Mouse (Mus musculus) intestine, postnatal 0 days (tissue): ENCODE data around the gene Adamts9. TPM values are rescaled to one million over a fixed set of nuclear protein-coding genes. Genes with fewer than 3 reads are reported as not detected.

ENCODE experiments used
- ATAC-seq: fragments of 200-750 bp; cut with Nextera tagmentation; 2 replicates; pipeline ENCODE4 v1.8.0; 2017; ENCODE audit warnings: mild to moderate bottlenecking, moderate TSS enrichment, moderate library complexity
- H3K27ac ChIP-seq: fragments of 300-500 bp; sonication (generic); 2 replicates; pipeline ENCODE4 v1.5.1; 2014; ENCODE audit warnings: mild to moderate bottlenecking, low read depth, low read length, moderate library complexity
- H3K27me3 ChIP-seq: fragments of 300-500 bp; sonication (generic); replicated peaks from 2 replicates; pipeline ENCODE4 v1.6.1; 2014; ENCODE audit warnings: low read length, mixed read lengths; ENCODE audit not compliant: control insufficient read depth, insufficient read depth
- H3K36me3 ChIP-seq: fragments of 300-500 bp; sonication (generic); 2 replicates; pipeline ENCODE4 v1.6.1; 2014; ENCODE audit warnings: mild to moderate bottlenecking, moderate library complexity; ENCODE audit not compliant: control insufficient read depth, insufficient read depth
- H3K4me1 ChIP-seq: fragments of 300-500 bp; sonication (generic); replicated peaks from 2 replicates; pipeline ENCODE4 v1.6.1; 2014; ENCODE audit warnings: antibody characterized with exemption, low read length, mixed read lengths; ENCODE audit not compliant: control insufficient read depth, insufficient read depth
- H3K4me2 ChIP-seq: fragments of 300-500 bp; sonication (generic); replicated peaks from 2 replicates; pipeline ENCODE4 v1.6.1; 2014; ENCODE audit warnings: low read depth, mild to moderate bottlenecking, moderate library complexity
- H3K4me3 ChIP-seq: fragments of 300-500 bp; sonication (generic); 2 replicates; pipeline ENCODE4 v1.5.1; 2014; ENCODE audit warnings: low read depth, low read length
- H3K9ac ChIP-seq: fragments of 300-500 bp; sonication (generic); 2 replicates; pipeline ENCODE4 v1.6.1; 2014; ENCODE audit warnings: mild to moderate bottlenecking, low read depth, low read length
- H3K9me3 ChIP-seq: fragments of 300-500 bp; sonication (generic); 2 replicates; pipeline ENCODE4 v1.6.1; 2016; ENCODE audit warnings: mixed run types; ENCODE audit not compliant: control insufficient read depth
- CTCF ChIP-seq: sonication (generic); IDR thresholded peaks from 2 replicates; pipeline ENCODE4 v1.5.1; 2016; ENCODE audit warnings: low read depth, mild to moderate bottlenecking, control low read depth, antibody characterized with exemption, moderate library complexity
- WGBS: fragments of 180-500 bp; shearing (Covaris S2); extraction: QIAGEN DNeasy Blood & Tissue Kit; methylation state at CpG from one replicate; pipeline ENCODE4 v1.1.7; 2014; 5-methylcytosine and 5-hydroxymethylcytosine counted together
- polyA plus RNA-seq: library from polyadenylated mRNA; unstranded; fragments of >200 nt; fragmentation: Nextera tagmentation; extraction: Ambion mirVana; gene quantifications from 2 replicates; pipeline ENCODE4 v1.2.1, GENCODE M21; 2015

The Adamts9 gene
- polyA plus RNA-seq: 2.2 and 3.2 TPM in 2 replicates

- H3K27me3 ChIP-seq: peaks cover 33% of the 10 kb centered on the region
- H3K4me1 ChIP-seq: no peaks in the 10 kb centered on the region
- H3K9ac ChIP-seq: peak within 1 kb of the TSS; percentile 53
- H3K4me2 ChIP-seq: peak within 1 kb of the TSS; percentile 72
- no peaks in the 10 kb centered on the region for H3K36me3 ChIP-seq
- TF ChIP-seq CTCF: peak; percentile 48
- H3K9me3 ChIP-seq: no peaks in the 10 kb centered on the region
- H3K4me3 ChIP-seq: peak within 1 kb of the TSS; percentile 66
- peak within 1 kb of the TSS; percentile 58 for H3K27ac ChIP-seq
- WGBS: under 1% methylated on average over 45 of the region's 68 CpGs
- ATAC-seq: peak; percentile 54
Measured at GRCm38 (mm10) chr6:92943057-92943781, at the start of gene Adamts9. Adamts9 (minus strand) TSS chr6:92943492.

GRCm38 (mm10) chr6:92991616-92992015, 48.3 kb upstream of the Adamts9 start:
- Histone ChIP-seq H3K9ac (no peak overlapping the region), H3K27ac (no peak overlapping the region), H3K4me2 (no peak overlapping the region), H3K4me3 (no peak overlapping the region), H3K36me3 (no peaks in the 10 kb centered on the region), H3K4me1 (no peaks in the 10 kb centered on the region), H3K9me3 (no peaks in the 10 kb centered on the region), H3K27me3 (no peaks in the 10 kb centered on the region)
- 12% methylated on average over 1 of the region's 1 CpGs for WGBS
- TF ChIP-seq CTCF: no peak
- no peak for ATAC-seq

- Histone ChIP-seq H3K9me3 (no peaks in the 10 kb centered on the region), H3K4me2 (no peak overlapping the region), H3K4me3 (no peak overlapping the region), H3K9ac (no peak overlapping the region), H3K4me1 (no peaks in the 10 kb centered on the region), H3K36me3 (no peaks in the 10 kb centered on the region), H3K27ac (no peak overlapping the region), H3K27me3 (no peaks in the 10 kb centered on the region)
- ATAC-seq: no peak
- no peak for TF ChIP-seq CTCF
- 83% methylated on average over 10 of the region's 10 CpGs for WGBS
Measured at GRCm38 (mm10) chr6:92988620-92988998, 45.3 kb upstream of the Adamts9 start.

GRCm38 (mm10) chr6:92987846-92988619, 44.7 kb upstream of the Adamts9 start:
- Histone ChIP-seq H3K36me3 (no peaks in the 10 kb centered on the region), H3K27me3 (no peaks in the 10 kb centered on the region), H3K4me2 (no peak overlapping the region), H3K27ac (no peak overlapping the region), H3K9ac (no peak overlapping the region), H3K9me3 (no peaks in the 10 kb centered on the region), H3K4me3 (no peak overlapping the region), H3K4me1 (no peaks in the 10 kb centered on the region)
- 68% methylated on average over 14 of the region's 14 CpGs for WGBS
- ATAC-seq: no peak
- no peak for TF ChIP-seq CTCF

- Histone ChIP-seq H3K27me3 (no peaks in the 10 kb centered on the region), H3K4me2 (no peak overlapping the region), H3K9me3 (no peaks in the 10 kb centered on the region), H3K9ac (no peak overlapping the region), H3K36me3 (no peaks in the 10 kb centered on the region), H3K4me1 (no peaks in the 10 kb centered on the region), H3K27ac (no peak overlapping the region), H3K4me3 (no peak overlapping the region)
- no peak for TF ChIP-seq CTCF
- no peak for ATAC-seq
- 85% methylated on average over 9 of the region's 9 CpGs for WGBS
Measured at GRCm38 (mm10) chr6:92987366-92987765, 44.1 kb upstream of the Adamts9 start.

- H3K9ac ChIP-seq: no peak overlapping the region
- no peak for TF ChIP-seq CTCF
- no peak for ATAC-seq
Measured at GRCm38 (mm10) chr6:92983421-92983820, 40.1 kb upstream of the Adamts9 start.

More at GRCm38 (mm10) chr6:92983421-92983820, 40.1 kb upstream of the Adamts9 start:
- H3K27ac ChIP-seq: no peak overlapping the region
- H3K4me2 ChIP-seq: no peak overlapping the region
- no peak overlapping the region for H3K4me3 ChIP-seq
- H3K27me3 ChIP-seq: no peaks in the 10 kb centered on the region
- no peaks in the 10 kb centered on the region for H3K4me1 ChIP-seq
- H3K9me3 ChIP-seq: no peaks in the 10 kb centered on the region
- 72% methylated on average over 7 of the region's 7 CpGs for WGBS
- no peaks in the 10 kb centered on the region for H3K36me3 ChIP-seq
